Mouse (Mus musculus) intestine, embryonic 14.5 days (tissue): Measurements from ENCODE around the gene Capn9. TPM values are rescaled to one million over a fixed set of nuclear protein-coding genes. Genes with fewer than 3 reads are reported as not detected.

ENCODE experiments used
- ATAC-seq: fragments of 200-750 bp; cut with Nextera tagmentation; replicated peaks from 2 replicates; pipeline ENCODE4 v1.8.0; 2017; ENCODE audit warnings: low read depth, moderate number of reproducible peaks, moderate TSS enrichment, moderate library complexity; ENCODE audit not compliant: low FRiP score, low TSS enrichment
- DNase-seq: peaks from one replicate; pipeline ENCODE4 v3.0.0-alpha.2; 2018; ENCODE audit warnings: low spot score
- H3K27ac ChIP-seq: fragments of 300-500 bp; sonication (generic); 2 replicates; pipeline ENCODE4 v1.5.1; 2014; ENCODE audit warnings: low read depth, mild to moderate bottlenecking, control low read depth
- H3K27me3 ChIP-seq: fragments of 300-500 bp; sonication (generic); replicated peaks from 2 replicates; pipeline ENCODE4 v1.6.1; 2014; ENCODE audit warnings: low read length, control low read depth; ENCODE audit not compliant: control insufficient read depth, insufficient read depth
- H3K36me3 ChIP-seq: fragments of 300-500 bp; sonication (generic); 2 replicates; pipeline ENCODE4 v1.6.1; 2014; ENCODE audit warnings: low read length, control low read depth; ENCODE audit not compliant: control insufficient read depth, insufficient read depth
- H3K4me1 ChIP-seq: fragments of 300-500 bp; sonication (generic); replicated peaks from 2 replicates; pipeline ENCODE4 v1.6.1; 2014; ENCODE audit warnings: low read length, control low read depth, mixed read lengths; ENCODE audit not compliant: control insufficient read depth, insufficient read depth
- H3K4me2 ChIP-seq: fragments of 300-500 bp; sonication (generic); 2 replicates; pipeline ENCODE4 v1.6.1; 2014; ENCODE audit warnings: low read length
- H3K4me3 ChIP-seq: fragments of 300-500 bp; sonication (generic); 2 replicates; pipeline ENCODE4 v1.5.1; 2014; ENCODE audit warnings: low read depth, low read length, control low read depth, mixed read lengths
- H3K9ac ChIP-seq: fragments of 300-500 bp; sonication (generic); 2 replicates; pipeline ENCODE4 v1.6.1; 2014; ENCODE audit warnings: mild to moderate bottlenecking, low read length
- H3K9me3 ChIP-seq: fragments of 300-500 bp; sonication (generic); 2 replicates; pipeline ENCODE4 v1.6.1; 2016; ENCODE audit warnings: low read length, control low read depth; ENCODE audit not compliant: control insufficient read depth
- WGBS: fragments of 180-500 bp; shearing (Covaris S2); extraction: QIAGEN DNeasy Blood & Tissue Kit; methylation state at CpG from one replicate; pipeline ENCODE4 v1.1.7; 2014; 5-methylcytosine and 5-hydroxymethylcytosine counted together
- polyA plus RNA-seq: library from polyadenylated mRNA; unstranded; fragments of >200 nt; fragmentation: Nextera tagmentation; extraction: Ambion mirVana; gene quantifications from 2 replicates; pipeline ENCODE4 v1.2.1, GENCODE M21; 2014

Capn9 gene
- polyA plus RNA-seq, 1 experiment from 2014 or later: 0.15 TPM

DNA sequence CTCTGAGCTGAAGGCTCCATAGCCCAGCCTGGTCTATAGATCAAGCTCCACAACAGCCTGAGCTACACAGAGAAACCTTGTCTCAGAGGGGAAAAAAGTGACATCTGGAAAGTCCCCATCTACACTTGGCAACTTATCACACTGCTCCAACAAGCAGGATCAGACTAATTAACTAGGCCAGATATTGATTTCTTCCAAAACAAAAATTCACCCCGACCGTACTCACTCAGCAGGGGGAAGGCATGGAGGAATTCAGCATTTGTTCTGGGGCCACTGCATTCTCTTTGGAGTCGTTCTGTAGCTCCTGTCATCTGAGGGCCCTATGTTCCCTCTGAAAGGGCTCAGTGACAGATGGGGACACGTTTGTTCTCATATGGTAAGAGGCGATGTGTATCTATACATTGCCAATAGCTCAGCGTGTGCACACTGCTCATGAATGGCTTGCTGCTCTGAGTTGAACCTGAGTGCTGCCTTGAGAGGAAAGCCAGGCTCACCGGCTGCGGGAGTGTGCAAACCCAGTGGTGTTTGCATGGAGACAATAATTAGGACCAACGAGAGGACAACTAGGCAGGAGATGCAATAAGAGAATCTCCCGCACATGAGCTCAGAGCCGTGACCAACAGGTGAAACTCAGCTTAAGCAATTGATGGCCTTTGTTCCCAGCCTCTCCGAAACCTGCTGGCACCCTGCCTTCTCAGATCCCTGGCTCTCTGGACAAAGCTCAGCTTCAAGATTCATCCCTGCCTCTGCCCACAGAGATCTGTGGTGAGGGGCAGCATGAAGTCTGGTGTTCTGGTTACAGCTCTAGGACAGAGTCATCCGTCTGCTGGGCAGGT is 58.7 kb downstream of the Capn9 start:
- DNase-seq (no peak), ATAC-seq (no peak)
- H3K36me3 ChIP-seq: peaks cover 44% of the 10 kb centered on the region
- no peak overlapping the region for H3K27ac ChIP-seq
- no peak overlapping the region for H3K4me2 ChIP-seq
- peaks cover 7% of the 10 kb centered on the region; the same call in 1 of the 2 replicates for H3K4me1 ChIP-seq
- H3K9ac ChIP-seq: no peak overlapping the region
- WGBS: 88% methylated on average over 13 of the region's 13 CpGs
- no peaks in the 10 kb centered on the region for H3K27me3 ChIP-seq
- no peak overlapping the region for H3K4me3 ChIP-seq
- no peaks in the 10 kb centered on the region for H3K9me3 ChIP-seq

DNA sequence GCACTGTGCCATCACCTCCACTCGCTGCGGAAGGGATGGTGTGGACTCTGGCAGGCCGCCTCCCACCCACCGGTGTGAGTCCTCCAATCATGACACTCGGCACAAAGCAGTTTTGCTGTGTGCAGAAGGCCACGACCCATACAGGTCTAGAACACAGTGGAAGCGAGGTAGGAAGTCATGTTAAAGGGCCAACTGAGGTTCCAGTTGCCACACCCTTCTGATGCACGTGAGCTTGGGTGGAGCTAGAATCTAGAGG is 59.3 kb downstream of the Capn9 start:
- Histone ChIP-seq H3K4me1 (peaks cover 7% of the 10 kb centered on the region; the same call in 1 of the 2 replicates), H3K4me3 (no peak overlapping the region), H3K27ac (no peak overlapping the region), H3K9ac (no peak overlapping the region), H3K4me2 (no peak overlapping the region), H3K36me3 (peaks cover 44% of the 10 kb centered on the region), H3K9me3 (no peaks in the 10 kb centered on the region), H3K27me3 (no peaks in the 10 kb centered on the region)
- ATAC-seq (no peak), DNase-seq (no peak)
- 76% methylated on average over 8 of the region's 8 CpGs for WGBS

DNA sequence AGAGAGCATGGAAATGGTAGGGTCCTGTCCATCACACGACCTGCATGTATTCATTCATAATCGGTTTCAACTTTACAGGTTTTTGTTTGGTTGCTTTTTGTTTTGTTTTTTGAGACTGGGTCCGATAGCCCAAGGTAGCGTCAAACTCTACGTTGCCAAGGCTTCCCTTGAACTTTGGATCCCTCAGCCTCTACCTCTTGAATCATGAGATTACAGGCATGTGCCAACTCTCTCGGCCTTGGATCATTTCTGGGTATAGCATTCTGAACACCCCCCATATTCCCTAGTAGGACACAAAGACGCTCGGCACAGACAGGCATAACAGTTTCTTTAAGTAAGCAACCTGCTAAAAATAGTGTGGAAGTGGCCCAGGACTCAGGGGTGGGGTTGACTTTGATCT is 65.7 kb downstream of the Capn9 start:
- no peaks in the 10 kb centered on the region for H3K27me3 ChIP-seq
- no peak overlapping the region for H3K4me3 ChIP-seq
- peaks cover 17% of the 10 kb centered on the region for H3K4me1 ChIP-seq
- H3K36me3 ChIP-seq: peaks cover 30% of the 10 kb centered on the region
- ATAC-seq: no peak
- H3K4me2 ChIP-seq: no peak overlapping the region
- no peaks in the 10 kb centered on the region for H3K9me3 ChIP-seq
- DNase-seq: no peak
- no peak overlapping the region for H3K27ac ChIP-seq
- no peak overlapping the region for H3K9ac ChIP-seq
- 93% methylated on average over 8 of the region's 8 CpGs for WGBS

DNA sequence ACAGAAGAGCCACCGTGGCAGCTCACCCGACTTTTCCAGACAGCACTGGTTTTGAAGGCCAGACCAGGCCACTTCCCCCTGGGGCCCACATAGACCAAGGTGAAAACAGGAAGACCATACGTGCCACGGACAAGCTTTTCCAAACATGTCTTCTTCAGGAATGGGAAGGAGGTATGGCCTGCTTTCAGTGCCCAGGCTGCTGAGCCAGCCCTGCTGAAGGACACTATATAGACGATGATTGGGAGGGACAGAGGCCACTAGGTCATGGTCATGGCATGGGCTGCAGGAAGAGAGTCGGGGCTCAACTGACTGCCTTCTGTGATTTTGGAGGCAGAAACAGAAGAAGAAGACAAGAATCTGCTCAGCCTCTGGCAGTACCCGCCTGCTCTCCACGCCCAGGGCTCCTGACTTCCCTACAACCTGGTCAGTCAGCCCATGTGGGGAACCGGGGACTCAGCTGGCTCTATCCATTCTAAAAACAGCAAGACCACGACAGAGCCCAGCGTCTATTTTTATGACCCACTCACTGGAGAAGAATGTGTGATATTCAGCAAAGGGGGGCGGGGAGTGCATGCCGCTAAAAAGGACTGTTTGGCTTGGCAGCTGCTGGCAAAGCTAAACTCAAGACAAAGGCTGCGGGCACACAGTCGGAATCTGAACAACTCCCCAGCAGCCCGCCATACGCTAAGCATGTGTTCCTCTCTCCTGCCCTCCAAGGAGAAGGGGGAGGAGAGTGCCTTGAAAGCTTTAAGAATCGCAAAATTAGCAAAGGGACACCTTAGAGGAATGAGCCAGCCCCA is 67.8 kb downstream of the Capn9 start:
- H3K27me3 ChIP-seq: no peaks in the 10 kb centered on the region
- H3K4me3 ChIP-seq: no peak overlapping the region
- H3K9ac ChIP-seq: no peak overlapping the region
- peak overlapping the region; percentile 65 for H3K27ac ChIP-seq
- no peak for ATAC-seq
- 44% methylated on average over 18 of the region's 18 CpGs for WGBS
- H3K4me1 ChIP-seq: peaks cover 21% of the 10 kb centered on the region
- peak overlapping the region; percentile 18; the same call in 1 of the 2 replicates for H3K4me2 ChIP-seq
- peak; percentile 61 for DNase-seq
- H3K9me3 ChIP-seq: no peaks in the 10 kb centered on the region
- peaks cover 9% of the 10 kb centered on the region for H3K36me3 ChIP-seq

DNA sequence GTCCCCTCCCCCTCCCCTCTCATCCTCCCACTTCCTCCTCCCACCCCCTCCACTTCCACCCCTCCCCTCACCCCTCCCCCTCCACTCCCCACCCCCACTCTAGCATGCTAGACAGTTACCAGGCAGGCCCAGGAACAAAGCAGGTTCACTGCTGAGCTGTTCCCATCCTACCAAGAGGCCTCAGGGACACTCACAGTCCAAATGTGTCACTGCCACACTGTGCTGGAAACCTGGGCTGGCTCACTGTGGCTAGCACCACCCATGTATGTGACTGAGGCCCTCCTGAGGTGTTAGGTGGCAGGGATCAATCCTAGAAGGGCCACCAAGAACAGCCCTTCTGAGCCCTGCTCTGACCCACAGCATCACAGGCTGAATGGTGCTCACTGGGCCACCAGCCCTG is 72.4 kb downstream of the Capn9 start:
- Histone ChIP-seq H3K9me3 (no peaks in the 10 kb centered on the region), H3K36me3 (peaks cover 11% of the 10 kb centered on the region), H3K27me3 (no peaks in the 10 kb centered on the region), H3K9ac (no peak overlapping the region), H3K4me1 (peaks cover 34% of the 10 kb centered on the region), H3K4me3 (no peak overlapping the region), H3K4me2 (no peak overlapping the region), H3K27ac (no peak overlapping the region)
- no peak for DNase-seq
- ATAC-seq: no peak

DNA sequence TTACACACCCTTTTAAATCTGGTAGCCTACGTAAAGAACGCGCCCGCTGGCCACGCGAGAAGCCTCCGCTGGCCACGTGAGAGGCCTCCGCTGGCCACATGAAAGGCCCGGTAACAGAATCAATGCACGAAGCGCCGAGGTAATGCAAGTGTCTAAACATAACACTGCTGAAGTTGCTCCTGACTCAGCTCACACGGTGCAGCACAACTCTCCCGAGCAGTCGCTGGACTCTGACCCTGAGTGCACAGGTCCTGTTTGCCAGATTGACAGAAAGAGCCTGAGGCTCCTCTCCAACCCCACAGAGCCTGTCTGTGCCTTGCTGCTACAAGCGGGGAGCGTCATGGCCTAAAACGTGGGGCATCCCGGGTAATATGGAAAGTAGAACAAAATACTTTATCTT is 75.9 kb downstream of the Capn9 start:
- Histone ChIP-seq H3K4me1 (peaks cover 43% of the 10 kb centered on the region), H3K36me3 (peaks cover 15% of the 10 kb centered on the region), H3K27me3 (no peaks in the 10 kb centered on the region), H3K27ac (no peak overlapping the region), H3K4me3 (no peak overlapping the region), H3K9ac (no peak overlapping the region), H3K9me3 (no peaks in the 10 kb centered on the region), H3K4me2 (no peak overlapping the region)
- DNase-seq: no peak
- WGBS: 84% methylated on average over 20 of the region's 20 CpGs
- no peak for ATAC-seq

DNA sequence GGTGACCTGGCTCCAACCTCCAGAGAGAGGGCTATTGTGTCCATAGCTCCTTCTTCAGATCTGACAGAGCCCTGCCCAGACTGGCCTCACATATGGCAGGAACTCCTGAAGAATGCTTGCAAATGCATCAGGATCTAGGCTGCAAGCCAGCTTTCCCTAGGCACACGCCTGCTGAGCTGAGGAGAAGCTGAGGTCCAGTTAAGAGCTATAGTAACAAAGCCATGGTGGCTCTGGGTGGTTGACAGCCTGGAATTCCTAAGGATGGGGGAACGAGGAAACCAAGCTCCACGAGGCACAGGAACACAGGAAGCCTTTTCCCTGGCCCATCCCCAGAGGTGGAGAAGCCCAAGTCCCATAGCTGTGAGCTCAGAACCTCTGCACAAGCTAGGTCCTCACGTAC is 76.6 kb downstream of the Capn9 start:
- Histone ChIP-seq H3K9ac (no peak overlapping the region), H3K4me3 (no peak overlapping the region), H3K27me3 (no peaks in the 10 kb centered on the region), H3K27ac (peak overlapping the region; percentile 67), H3K4me2 (no peak overlapping the region; the same call in 1 of the 2 replicates), H3K36me3 (peaks cover 15% of the 10 kb centered on the region), H3K4me1 (peaks cover 43% of the 10 kb centered on the region), H3K9me3 (no peaks in the 10 kb centered on the region)
- 22% methylated on average over 4 of the region's 4 CpGs for whole genome bisulfite sequencing
- peak; percentile 58 for DNase-seq
- ATAC-seq: no peak

DNA sequence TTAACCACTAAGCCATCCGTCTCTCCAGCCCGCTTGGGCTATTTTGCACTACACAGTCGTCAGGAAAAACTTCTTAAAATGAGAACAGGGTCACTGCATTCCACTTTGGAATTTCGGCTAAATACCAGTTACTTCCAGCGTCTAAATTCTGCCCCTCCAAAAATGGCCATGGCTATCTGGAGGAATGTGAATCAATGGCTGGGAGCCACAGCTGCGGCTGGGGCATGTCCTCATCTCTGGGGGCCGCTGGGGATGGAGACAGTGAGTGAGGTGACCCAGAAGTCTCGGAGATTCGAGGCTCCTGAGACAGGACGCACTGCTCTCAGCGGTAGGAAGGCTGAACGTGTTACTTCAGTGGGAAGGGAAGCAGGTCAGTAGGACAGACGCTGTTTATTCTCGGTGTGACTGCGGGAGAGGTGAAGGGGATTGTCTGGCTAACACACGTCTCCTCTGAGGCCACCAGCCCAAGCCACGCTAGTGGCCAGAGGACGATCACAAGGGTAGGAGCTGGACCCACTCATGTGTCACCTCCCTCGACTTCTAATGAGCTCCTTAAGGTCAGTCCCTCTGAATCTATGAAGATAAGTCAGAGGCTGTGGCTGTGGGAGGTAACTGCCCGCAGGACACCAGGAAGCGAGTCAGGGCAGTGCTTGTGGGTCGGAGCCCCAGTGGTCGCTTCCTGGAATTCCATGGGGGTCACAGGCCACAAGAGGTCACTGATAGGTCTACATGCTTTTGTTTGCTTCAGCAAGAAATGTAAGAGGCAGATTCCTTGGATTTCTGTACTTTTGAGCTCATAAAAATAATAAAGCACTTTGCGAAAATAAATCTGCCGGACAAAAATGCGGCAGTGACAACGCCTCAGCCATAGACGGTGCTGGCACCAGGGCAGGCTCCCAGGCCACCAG is 77.9 kb downstream of the Capn9 start:
- Histone ChIP-seq H3K27ac (peak overlapping the region; percentile 67), H3K27me3 (no peaks in the 10 kb centered on the region), H3K36me3 (peaks cover 15% of the 10 kb centered on the region), H3K4me3 (no peak overlapping the region), H3K4me2 (no peak overlapping the region), H3K9me3 (no peaks in the 10 kb centered on the region), H3K4me1 (peaks cover 44% of the 10 kb centered on the region), H3K9ac (no peak overlapping the region)
- no peak for DNase-seq
- 51% methylated on average over 28 of the region's 28 CpGs for WGBS
- no peak for ATAC-seq
